Mouse (Mus musculus) heart, embryonic 14.5 days (tissue): Measurements from ENCODE around the gene Mmp3. TPM values are rescaled to one million over a fixed set of nuclear protein-coding genes. Genes with fewer than 3 reads are reported as not detected.
"Not testable (repeated sequence)": the region's sequence is repeated elsewhere in the genome, so short reads cannot be mapped to it uniquely, and the experiment has no call there.

Source experiments
- ATAC-seq: fragments of 200-750 bp; cut with Nextera tagmentation; 2 replicates; pipeline ENCODE4 v1.8.0; 2017; ENCODE audit warnings: low read depth, moderate TSS enrichment; ENCODE audit not compliant: insufficient number of reproducible peaks, insufficient read depth, low FRiP score
- H3K27ac ChIP-seq, 2 experiments: fragments of 200-500 bp in 1 of 2; fragments of 300-500 bp in 1 of 2; sonication (generic) in 1 of 2; replicated peaks in 1 of 2; 2 replicates each; pipeline ENCODE4 v1.5.1; 2012 to 2014; ENCODE audit warnings: low read depth in 2 of 2, low read length in 2 of 2, control low read depth in 1 of 2, mild to moderate bottlenecking in 1 of 2, mixed read lengths in 1 of 2; ENCODE audit not compliant: control insufficient read depth in 1 of 2, insufficient read depth in 1 of 2
- H3K27me3 ChIP-seq: fragments of 300-500 bp; sonication (generic); 2 replicates; pipeline ENCODE4 v1.6.1; 2014; ENCODE audit warnings: mild to moderate bottlenecking, low read length, control low read depth; ENCODE audit not compliant: control insufficient read depth, insufficient read depth
- H3K36me3 ChIP-seq: fragments of 300-500 bp; sonication (generic); 2 replicates; pipeline ENCODE4 v1.6.1; 2014; ENCODE audit warnings: mild to moderate bottlenecking, control low read depth, low read length, mixed read lengths; ENCODE audit not compliant: control insufficient read depth, insufficient read depth
- H3K4me1 ChIP-seq, 2 experiments: fragments of 200-500 bp in 1 of 2; fragments of 300-500 bp in 1 of 2; sonication (generic) in 1 of 2; 2 replicates each; pipeline ENCODE4 v1.6.1; 2012 to 2014; ENCODE audit warnings: low read length in 2 of 2, control low read depth in 1 of 2, mixed read lengths in 1 of 2; ENCODE audit not compliant: control insufficient read depth in 2 of 2, insufficient read depth in 2 of 2
- H3K4me2 ChIP-seq: fragments of 300-500 bp; sonication (generic); 2 replicates; pipeline ENCODE4 v1.6.1; 2014; ENCODE audit warnings: mild to moderate bottlenecking, low read length
- H3K4me3 ChIP-seq, 2 experiments: fragments of 200-500 bp in 1 of 2; fragments of 300-500 bp in 1 of 2; sonication (generic) in 1 of 2; 2 replicates each; pipeline ENCODE4 v1.5.1; 2012 to 2014; ENCODE audit warnings: low read length in 2 of 2, mild to moderate bottlenecking in 2 of 2, control low read depth in 1 of 2, low read depth in 1 of 2, moderate library complexity in 1 of 2; ENCODE audit not compliant: control insufficient read depth in 1 of 2, insufficient read depth in 1 of 2
- H3K9ac ChIP-seq: fragments of 300-500 bp; sonication (generic); 2 replicates; pipeline ENCODE4 v1.6.1; 2014; ENCODE audit warnings: mild to moderate bottlenecking, low read length
- H3K9me3 ChIP-seq: fragments of 300-500 bp; sonication (generic); 2 replicates; pipeline ENCODE4 v1.6.1; 2016; ENCODE audit warnings: low read length, control low read depth; ENCODE audit not compliant: control insufficient read depth
- WGBS: fragments of 180-500 bp; shearing (Covaris S2); extraction: QIAGEN DNeasy Blood & Tissue Kit; methylation state at CpG from one replicate; pipeline ENCODE4 v1.1.7; 2014; 5-methylcytosine and 5-hydroxymethylcytosine counted together
- polyA plus RNA-seq: library from polyadenylated mRNA; unstranded; fragments of >200 nt; fragmentation: Nextera tagmentation; extraction: Ambion mirVana; gene quantifications from 2 replicates; pipeline ENCODE4 v1.2.1, GENCODE M21; 2014

Mmp3 gene
- not detected in 2 replicates for polyA plus RNA-seq

DNA sequence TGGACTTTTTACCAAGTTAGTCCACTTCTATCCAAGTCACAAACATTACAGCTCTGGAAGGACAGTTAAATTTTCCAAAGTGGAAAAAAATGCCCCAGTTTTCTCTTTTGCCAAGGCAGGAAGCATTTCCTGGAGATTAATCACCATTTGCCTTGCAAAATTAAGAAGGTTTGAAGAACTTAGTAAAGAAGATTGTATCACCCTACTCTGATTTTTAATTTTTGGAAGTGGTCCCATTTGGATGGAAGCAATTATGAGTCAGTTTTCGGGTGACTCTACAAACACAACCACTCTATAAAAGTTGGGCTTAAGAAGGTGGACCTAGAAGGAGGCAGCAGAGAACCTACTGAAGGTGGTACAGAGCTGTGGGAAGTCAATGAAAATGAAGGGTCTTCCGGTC lies at the start of gene Mmp3:
Gene Mmp3, plus strand, starts transcription at position 301 of the 400 bp plus-strand sequence.
- H3K9me3 ChIP-seq = no peaks in the 10 kb centered on the region
- ATAC-seq = no peak
- WGBS = 76% methylated on average over 2 of the region's 2 CpGs

DNA sequence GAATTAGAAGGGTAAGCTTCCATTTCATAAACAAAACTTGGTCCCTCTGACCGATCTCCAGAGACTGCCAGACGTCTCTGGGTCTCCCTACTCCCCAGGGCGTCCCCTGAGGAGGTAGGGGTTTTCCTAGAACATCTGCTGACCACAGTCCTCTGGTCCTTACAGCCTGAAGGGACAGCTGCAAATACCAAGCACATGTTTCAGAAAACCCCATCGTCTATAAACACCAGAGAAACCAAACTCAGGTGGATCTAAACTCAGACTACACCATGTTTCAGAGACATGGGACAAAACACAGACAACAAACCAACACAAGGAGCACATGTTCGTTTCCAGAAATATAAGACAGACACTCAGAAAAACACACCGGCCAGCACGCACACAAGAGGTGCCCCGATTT lies 49.1 kb upstream of the Mmp3 start:
- H3K27me3 ChIP-seq, H3K9ac ChIP-seq, H3K9me3 ChIP-seq, H3K27ac ChIP-seq, H3K4me1 ChIP-seq, ATAC-seq, H3K36me3 ChIP-seq, H3K4me2 ChIP-seq, H3K4me3 ChIP-seq: not testable (repeated sequence)
- 76% methylated on average over 8 of the region's 8 CpGs for WGBS

More for the DNA sequence above, at the start of gene Mmp3:
- Histone ChIP-seq H3K36me3 (no peaks in the 10 kb centered on the region), H3K9ac (no peak within 1 kb of the TSS), H3K27me3 (no peaks in the 10 kb centered on the region), H3K27ac (no peak within 1 kb of the TSS), H3K4me2 (no peak within 1 kb of the TSS), H3K4me1 (no peaks in the 10 kb centered on the region), H3K4me3 (no peak within 1 kb of the TSS)

DNA sequence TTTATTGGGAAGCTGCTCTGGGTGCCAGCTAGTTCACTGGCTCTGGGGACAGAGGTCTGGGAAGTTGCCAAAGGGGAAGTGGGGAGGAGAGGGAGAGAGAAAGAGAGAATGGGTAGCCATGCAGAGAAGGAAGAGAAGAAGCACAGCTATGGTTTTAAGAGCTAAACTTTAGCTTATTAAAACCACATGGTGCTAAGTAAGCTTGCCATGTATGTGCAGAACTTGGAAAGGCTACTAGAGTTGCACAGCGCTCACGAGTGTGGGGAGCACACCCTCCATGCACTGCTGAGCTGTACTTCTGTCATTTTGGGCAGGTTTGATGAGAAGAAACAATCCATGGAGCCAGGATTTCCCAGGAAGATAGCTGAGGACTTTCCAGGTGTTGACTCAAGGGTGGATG lies 7.7 kb downstream of the Mmp3 start:
- Histone ChIP-seq H3K27me3 (no peaks in the 10 kb centered on the region), H3K4me1 (no peaks in the 10 kb centered on the region), H3K4me2 (no peak overlapping the region), H3K9ac (no peak overlapping the region), H3K4me3 (no peak overlapping the region), H3K27ac (no peak overlapping the region), H3K36me3 (no peaks in the 10 kb centered on the region), H3K9me3 (no peaks in the 10 kb centered on the region)
- ATAC-seq = no peak
- 90% methylated on average over 2 of the region's 2 CpGs for WGBS

DNA sequence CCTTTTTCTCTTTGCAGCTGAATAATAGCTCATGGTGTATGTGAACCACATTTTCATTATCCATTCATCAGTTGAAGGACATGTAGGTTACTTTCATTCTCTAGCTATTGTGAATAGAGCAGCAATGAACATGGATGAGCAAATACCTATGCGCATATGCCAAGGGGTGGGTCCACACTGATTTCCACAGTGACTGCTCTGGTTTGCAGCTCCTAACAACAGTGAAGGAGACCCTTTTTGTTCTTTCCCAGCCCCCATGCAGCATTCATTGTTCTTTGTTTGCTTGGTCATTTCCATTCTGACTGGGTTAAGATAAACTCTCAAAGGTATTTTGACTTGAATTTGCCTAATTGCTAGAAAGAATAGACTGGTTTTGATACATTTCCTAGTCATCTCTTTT lies 24.6 kb downstream of the Mmp3 start:
- ATAC-seq = no peak
- H3K9ac ChIP-seq = no peak overlapping the region
- H3K27me3 ChIP-seq = no peaks in the 10 kb centered on the region
- WGBS = 92% methylated on average over 1 of the region's 1 CpGs
- no peaks in the 10 kb centered on the region for H3K4me1 ChIP-seq
- no peaks in the 10 kb centered on the region for H3K36me3 ChIP-seq
- no peak overlapping the region for H3K27ac ChIP-seq
- no peak overlapping the region for H3K4me2 ChIP-seq
- H3K9me3 ChIP-seq = no peaks in the 10 kb centered on the region
- H3K4me3 ChIP-seq = no peak overlapping the region

DNA sequence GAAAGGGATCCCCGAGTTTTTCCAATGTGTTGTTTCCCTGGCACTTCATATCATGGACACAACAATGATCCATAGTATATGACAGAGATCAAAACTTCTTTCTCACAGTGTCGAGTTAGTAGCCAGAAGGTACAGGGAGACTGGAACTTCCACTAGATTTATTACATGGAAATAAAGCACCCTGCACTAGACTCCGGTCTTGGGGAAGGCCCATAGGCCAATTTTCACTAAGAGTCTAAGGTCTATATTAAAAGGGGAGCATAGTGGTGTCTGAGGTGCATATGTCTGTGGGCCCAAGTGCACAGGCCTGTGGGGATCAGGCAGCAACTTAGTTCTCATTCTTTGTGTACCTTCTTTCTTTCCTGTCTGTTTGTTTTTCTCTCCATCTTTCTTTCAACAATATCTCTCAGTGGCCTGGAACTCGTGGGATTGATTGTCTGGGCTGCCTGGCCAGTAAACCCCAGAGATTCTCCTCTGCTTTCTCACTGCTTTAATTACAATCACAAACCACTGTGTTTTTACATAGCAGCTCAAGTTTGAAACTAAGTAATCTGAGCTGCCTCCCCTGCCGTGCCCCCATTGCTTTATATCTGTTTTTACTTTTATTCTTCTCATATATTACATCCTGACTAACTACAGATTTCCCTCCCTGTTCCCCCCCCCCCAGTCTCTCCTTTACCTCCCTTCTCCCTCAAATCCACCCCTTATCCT lies 38.2 kb downstream of the Mmp3 start:
- Histone ChIP-seq H3K9me3 (no peaks in the 10 kb centered on the region), H3K27me3 (no peaks in the 10 kb centered on the region), H3K27ac (no peak overlapping the region), H3K9ac (no peak overlapping the region), H3K36me3 (no peaks in the 10 kb centered on the region), H3K4me1 (no peaks in the 10 kb centered on the region), H3K4me3 (no peak overlapping the region), H3K4me2 (no peak overlapping the region)
- 62% methylated on average over 5 of the region's 5 CpGs for WGBS
- ATAC-seq = no peak

DNA sequence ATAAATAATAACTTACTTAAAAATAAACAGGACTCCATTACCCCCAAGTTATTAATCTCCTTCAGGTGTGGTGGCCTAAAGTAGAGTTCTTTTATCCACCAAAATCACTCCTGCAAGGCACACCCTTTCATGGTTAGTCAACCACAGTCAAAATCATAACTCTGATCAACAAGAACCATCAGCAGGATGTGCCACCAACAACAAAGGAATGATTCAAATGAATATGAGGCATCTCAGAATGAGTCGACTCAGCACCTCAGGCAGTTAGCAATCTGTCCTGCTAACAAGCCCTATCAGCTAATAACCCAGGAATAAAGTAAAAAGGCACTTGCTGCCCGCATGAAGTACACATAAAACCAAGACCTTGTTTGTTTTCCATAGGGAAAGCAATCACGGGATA lies 55.5 kb downstream of the Mmp3 start:
- Histone ChIP-seq H3K9me3 (no peaks in the 10 kb centered on the region), H3K9ac (no peak overlapping the region), H3K27ac (no peak overlapping the region), H3K4me2 (no peak overlapping the region), H3K27me3 (no peaks in the 10 kb centered on the region), H3K36me3 (no peaks in the 10 kb centered on the region), H3K4me3 (no peak overlapping the region), H3K4me1 (no peaks in the 10 kb centered on the region)
- no peak for ATAC-seq
- 82% methylated on average over 3 of the region's 3 CpGs for WGBS

DNA sequence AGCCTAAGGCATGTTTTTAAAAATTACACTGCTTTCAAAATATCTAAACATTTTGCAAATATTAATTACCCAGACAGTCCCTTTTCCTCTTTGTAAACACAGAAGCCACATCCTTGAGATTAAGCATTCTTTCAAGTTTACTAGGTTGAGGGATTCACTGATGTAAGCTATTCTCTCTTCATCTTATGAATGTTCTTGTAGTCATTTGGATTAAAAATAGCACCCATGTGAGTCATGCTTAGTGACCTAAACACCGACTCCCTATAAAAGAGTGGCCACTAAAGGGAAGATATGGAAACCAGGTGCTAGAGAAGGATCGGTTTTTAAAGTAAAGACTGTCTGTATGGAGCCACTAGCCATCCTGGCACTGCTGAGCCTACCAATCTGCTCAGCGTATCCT lies 56.4 kb downstream of the Mmp3 start, which contains the start of gene Mmp10:
Gene Mmp10, plus strand, starts transcription at position 302 of the 400 bp plus-strand sequence.
- H3K4me3 ChIP-seq = no peak within 1 kb of the TSS

More for the DNA sequence above, 56.4 kb downstream of the Mmp3 start, which contains the start of gene Mmp10:
- H3K4me2 ChIP-seq = no peak within 1 kb of the TSS
- no peaks in the 10 kb centered on the region for H3K27me3 ChIP-seq
- no peak within 1 kb of the TSS for H3K27ac ChIP-seq
- H3K9me3 ChIP-seq = no peaks in the 10 kb centered on the region
- WGBS = 76% methylated on average over 3 of the region's 3 CpGs
- ATAC-seq = no peak
- H3K36me3 ChIP-seq = no peaks in the 10 kb centered on the region
- H3K4me1 ChIP-seq = no peaks in the 10 kb centered on the region
- H3K9ac ChIP-seq = no peak within 1 kb of the TSS
